Mouse (Mus musculus): ENCODE results near the gene Esp34.

The Esp34 gene

GRCm38 (mm10) chr17:38553892-38554291 lies at the start of gene Esp34:
Esp34 (plus strand) TSS chr17:38554192.
- DNase-seq (ENCODE audit: low read depth in 2 of 2, low spot score in 2 of 2) = no peak

DNA sequence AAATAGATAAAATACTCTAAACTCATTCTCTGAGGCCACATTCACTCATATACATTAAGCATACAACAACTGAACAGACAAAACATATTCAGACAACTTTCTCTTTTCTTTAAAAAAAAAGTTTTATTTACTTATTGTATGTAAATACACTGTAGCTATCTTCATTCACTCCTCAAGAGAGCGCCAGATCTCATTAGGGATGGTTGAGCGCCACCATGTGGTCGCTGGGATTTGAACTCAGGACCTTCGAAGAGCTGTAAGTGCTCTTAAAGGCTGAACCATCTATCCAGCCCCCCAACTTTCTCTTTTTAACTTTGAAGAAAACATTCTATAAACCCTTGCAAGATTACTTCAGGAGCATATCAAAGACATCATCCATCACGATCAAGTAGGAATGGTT lies 8.5 kb downstream of the Esp34 start:
- DNase-seq (ENCODE audit: low read depth in 2 of 2, low spot score in 2 of 2) = no peak
